8 mouse cellular contexts compared by ENCODE assay signal in the genomic region with DNA sequence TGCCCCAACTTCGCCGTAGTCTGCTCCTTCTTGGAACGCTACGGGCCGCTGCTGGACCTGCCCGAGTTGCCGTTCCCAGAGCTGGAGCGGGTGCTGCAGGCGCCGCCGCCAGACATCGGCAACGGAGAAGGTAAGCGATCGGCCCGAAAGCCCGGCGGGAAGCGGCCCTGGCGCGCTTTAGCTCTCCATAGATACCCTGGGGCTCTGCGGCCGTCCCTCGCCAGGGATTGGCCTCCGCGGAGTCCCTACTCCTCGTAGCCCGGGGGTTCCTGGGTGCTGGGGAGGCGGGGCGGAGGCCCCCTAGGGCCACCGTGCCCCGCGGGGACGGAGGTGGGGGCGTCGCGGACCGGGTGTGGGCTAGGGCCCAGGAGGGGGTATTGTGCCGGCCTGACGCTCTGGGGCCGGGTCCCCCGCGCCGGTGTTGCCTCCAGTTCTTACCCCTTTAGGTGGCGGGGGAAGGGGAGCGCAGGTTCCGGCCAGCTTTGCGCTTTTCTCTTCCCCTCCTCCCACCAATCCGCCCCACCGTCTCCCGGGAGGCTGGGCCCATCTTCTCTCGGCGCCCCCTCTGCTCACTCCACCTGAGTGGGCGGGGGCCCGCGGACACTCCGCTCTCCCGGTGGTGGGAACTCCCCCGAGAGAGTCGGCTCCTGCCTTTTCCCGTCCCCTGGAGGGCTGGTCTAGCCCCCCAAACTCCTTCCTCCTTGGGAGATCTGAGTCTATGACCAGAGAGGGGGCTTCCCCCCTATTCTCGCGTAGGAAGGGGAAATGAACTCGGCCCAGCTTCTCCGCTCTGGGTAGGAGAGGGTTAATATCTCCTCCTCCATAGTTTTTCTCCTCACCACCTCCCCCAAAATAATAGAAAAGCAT. TPM values are rescaled to one million over a fixed set of nuclear protein-coding genes. Genes with fewer than 3 reads are reported as not detected.
DNase-seq lines count a peak whose midpoint lies in the region; ATAC-seq lines count a peak whose summit lies in the region.

No protein-coding gene starts in this region.

- WGBS in hindbrain, embryonic 11.5 days, result under 1% methylated on average over 56 of the region's 65 CpGs

- H3K4me3 ChIP-seq in hindbrain, embryonic 11.5 days (ENCODE audit: low read depth, low read length), result peak overlapping the region; percentile 95

- H3K9me3 ChIP-seq in hindbrain, embryonic 11.5 days (ENCODE audit: control insufficient read depth, low read length), result no peaks in the 10 kb centered on the region

- H3K4me2 ChIP-seq in hindbrain, embryonic 11.5 days (replicated peaks; ENCODE audit: low read depth, low read length), result peak overlapping the region; percentile 74

- H3K9ac ChIP-seq in hindbrain, embryonic 11.5 days (ENCODE audit: low read depth, low read length), result peak overlapping the region; percentile 97

- no peaks in the 10 kb centered on the region for H3K27me3 ChIP-seq in hindbrain, embryonic 11.5 days (ENCODE audit: control insufficient read depth, insufficient read depth, low read length)

- 0 out of 2 replicates have a peak, but pooled peaks cover 5% of the 10 kb centered on the region for H3K4me1 ChIP-seq in hindbrain, embryonic 11.5 days (replicated peaks; ENCODE audit: control insufficient read depth, insufficient read depth, low read length)

- H3K27ac ChIP-seq in hindbrain, embryonic 11.5 days (ENCODE audit: low read depth, low read length), result peak overlapping the region; percentile 94

- ATAC-seq in hindbrain, embryonic 11.5 days (ENCODE audit: low FRiP score), result peak; percentile 53

- H3K36me3 ChIP-seq in hindbrain, embryonic 11.5 days (ENCODE audit: control insufficient read depth, insufficient read depth, low read length), result no peaks in the 10 kb centered on the region

- peak; percentile 41 for DNase-seq in NIH3T3 (ENCODE audit: low read depth)
- DNase-seq in cerebellum, adult 8-10 months, result peak; percentile 63
- peak; percentile 44 to 57 for DNase-seq in frontal cortex, postnatal 10 days (ENCODE audit: low spot score in 2 of 2)
- DNase-seq in hindbrain, embryonic 11.5 days (ENCODE audit: low spot score), result peak; percentile 70
- DNase-seq in left cerebral cortex, adult 11 months (ENCODE audit: low spot score), result peak; percentile 31
- peak; percentile 17 for DNase-seq in lung, postnatal 25 days (ENCODE audit: low spot score)
- DNase-seq in retina, postnatal 1 day, result peak; percentile 61
- DNase-seq in thymus, postnatal 4 days, result peak; percentile 72

RNA-seq across cellular contexts. Expression of a gene that starts 0.5 kb away (rescaled TPM):
- 27.2 and 29.5 TPM in 2 replicates for polyA plus RNA-seq in hindbrain, embryonic 11.5 days (2014; fragmentation: Nextera tagmentation; extraction: Ambion mirVana)

RNA-seq across cellular contexts. Expression of a gene that starts 0.9 kb away (rescaled TPM):
- polyA plus RNA-seq in hindbrain, embryonic 11.5 days (2014; fragmentation: Nextera tagmentation; extraction: Ambion mirVana), result 38.7 and 39.7 TPM in 2 replicates

Comparison
In these comparisons a context has a peak if more than half of its experiments do, and no peak if none do; other contexts are left out.
1. Peak in every context shown above with its lines: DNase-seq, ATAC-seq, H3K4me3 ChIP-seq and H3K27ac ChIP-seq.
2. DNase-seq: peak in every context shown above with its lines; median percentile 72 in thymus, postnatal 4 days; 70 in hindbrain, embryonic 11.5 days; 63 in cerebellum, adult 8-10 months; 61 in retina, postnatal 1 day; 50 in frontal cortex, postnatal 10 days; 41 in NIH3T3; 31 in left cerebral cortex, adult 11 months; 17 in lung, postnatal 25 days.